23 mouse cellular contexts compared by ENCODE assay signal in genomic region chr13:70075353-70075752, GRCm38 (mm10).
DNase-seq lines count a peak whose midpoint lies in the region; ATAC-seq and TF ChIP-seq lines count a peak whose summit lies in the region.
"Had no signal": no experiment of that assay in that cellular context is flagged by ENCODE, and none has a peak within 500 bp of the region (broad histone marks: within the 10 kb centered on the region; RNA-seq: fewer than 3 reads in every experiment).

No protein-coding gene starts in this region.

- H3K9ac ChIP-seq in hindbrain, postnatal 0 days (replicated peaks; ENCODE audit: low read length) = no peak overlapping the region
- H3K9ac ChIP-seq in hindbrain, embryonic 11.5 days (ENCODE audit: low read depth, low read length) = no peak overlapping the region
- H3K9ac ChIP-seq in midbrain, postnatal 0 days (replicated peaks; ENCODE audit: low read length, poor library complexity, severe bottlenecking) = no peak overlapping the region
- no peak overlapping the region for H3K9ac ChIP-seq in midbrain, embryonic 15.5 days
- H3K9ac ChIP-seq: embryonic facial prominence, embryonic 12.5 days; embryonic facial prominence, embryonic 15.5 days had no signal

- H3K27me3 ChIP-seq in heart, embryonic 10.5 days (ENCODE audit: insufficient read depth, poor library complexity, severe bottlenecking) = no peaks in the 10 kb centered on the region
- H3K27me3 ChIP-seq in hindbrain, postnatal 0 days (ENCODE audit: insufficient read depth, low read length) = no peaks in the 10 kb centered on the region
- no peaks in the 10 kb centered on the region for H3K27me3 ChIP-seq in hindbrain, embryonic 11.5 days (ENCODE audit: control insufficient read depth, insufficient read depth, low read length)
- no peaks in the 10 kb centered on the region for H3K27me3 ChIP-seq in midbrain, postnatal 0 days (ENCODE audit: insufficient read depth, low read length)
- no peaks in the 10 kb centered on the region for H3K27me3 ChIP-seq in midbrain, embryonic 15.5 days (replicated peaks)
- H3K27me3 ChIP-seq: CH12.LX; embryonic facial prominence, embryonic 12.5 days; embryonic facial prominence, embryonic 15.5 days; Patski had no signal

- no peak overlapping the region for H3K4me2 ChIP-seq in hindbrain, postnatal 0 days (ENCODE audit: low read depth, low read length)
- H3K4me2 ChIP-seq in hindbrain, embryonic 11.5 days (replicated peaks; ENCODE audit: low read depth, low read length) = no peak overlapping the region
- H3K4me2 ChIP-seq in midbrain, postnatal 0 days (ENCODE audit: low read depth, low read length, poor library complexity, severe bottlenecking) = no peak overlapping the region
- no peak overlapping the region for H3K4me2 ChIP-seq in midbrain, embryonic 15.5 days
- H3K4me2 ChIP-seq: embryonic facial prominence, embryonic 12.5 days; embryonic facial prominence, embryonic 15.5 days; heart, embryonic 11.5 days had no signal

- no peaks in the 10 kb centered on the region for H3K4me1 ChIP-seq in heart, embryonic 10.5 days
- H3K4me1 ChIP-seq in hindbrain, postnatal 0 days (ENCODE audit: insufficient read depth, low read length) = no peaks in the 10 kb centered on the region
- H3K4me1 ChIP-seq in hindbrain, embryonic 11.5 days (replicated peaks; ENCODE audit: control insufficient read depth, insufficient read depth, low read length) = no peaks in the 10 kb centered on the region
- H3K4me1 ChIP-seq in midbrain, postnatal 0 days (ENCODE audit: insufficient read depth, low read length) = no peaks in the 10 kb centered on the region
- no peaks in the 10 kb centered on the region for H3K4me1 ChIP-seq in midbrain, embryonic 15.5 days
- H3K4me1 ChIP-seq: embryonic facial prominence, embryonic 15.5 days had no signal

- H3K27ac ChIP-seq in heart, embryonic 10.5 days = no peak overlapping the region
- H3K27ac ChIP-seq in hindbrain, postnatal 0 days = no peak overlapping the region
- H3K27ac ChIP-seq in hindbrain, embryonic 11.5 days (ENCODE audit: low read depth, low read length) = no peak overlapping the region
- no peak overlapping the region for H3K27ac ChIP-seq in midbrain, postnatal 0 days (ENCODE audit: low read depth, low read length)
- no peak overlapping the region for H3K27ac ChIP-seq in midbrain, embryonic 15.5 days
- H3K27ac ChIP-seq: embryonic facial prominence, embryonic 12.5 days; embryonic facial prominence, embryonic 15.5 days; heart, adult 2 months had no signal

- 76% methylated on average over 4 of the region's 4 CpGs for WGBS in heart, embryonic 10.5 days
- WGBS in hindbrain, postnatal 0 days = 58% methylated on average over 4 of the region's 4 CpGs
- whole genome bisulfite sequencing in hindbrain, embryonic 11.5 days = 71% methylated on average over 4 of the region's 4 CpGs
- 67% methylated on average over 4 of the region's 4 CpGs for WGBS in midbrain, postnatal 0 days
- WGBS in midbrain, embryonic 15.5 days = 71% methylated on average over 4 of the region's 4 CpGs

- no peak for TF ChIP-seq CTCF in hindbrain, postnatal 0 days (IDR thresholded peaks at IDR 0.05; ENCODE audit: low read depth)
- no peak for TF ChIP-seq CTCF in midbrain, postnatal 0 days (IDR thresholded peaks at IDR 0.05)

- H3K9me3 ChIP-seq in heart, embryonic 10.5 days = no peaks in the 10 kb centered on the region
- no peaks in the 10 kb centered on the region for H3K9me3 ChIP-seq in hindbrain, postnatal 0 days (ENCODE audit: low read length)
- no peaks in the 10 kb centered on the region for H3K9me3 ChIP-seq in hindbrain, embryonic 11.5 days (ENCODE audit: control insufficient read depth, low read length)
- no peaks in the 10 kb centered on the region for H3K9me3 ChIP-seq in midbrain, postnatal 0 days (ENCODE audit: low read length)
- H3K9me3 ChIP-seq in midbrain, embryonic 15.5 days = no peaks in the 10 kb centered on the region
- H3K9me3 ChIP-seq: embryonic facial prominence, embryonic 12.5 days; embryonic facial prominence, embryonic 15.5 days had no signal

- H3K4me3 ChIP-seq in heart, embryonic 10.5 days = no peak overlapping the region
- no peak overlapping the region for H3K4me3 ChIP-seq in hindbrain, postnatal 0 days (ENCODE audit: low read length)
- no peak overlapping the region for H3K4me3 ChIP-seq in hindbrain, embryonic 11.5 days (ENCODE audit: low read depth, low read length)
- no peak overlapping the region for H3K4me3 ChIP-seq in midbrain, postnatal 0 days (ENCODE audit: low read depth, low read length)
- no peak overlapping the region for H3K4me3 ChIP-seq in midbrain, embryonic 15.5 days
- H3K4me3 ChIP-seq: embryonic facial prominence, embryonic 12.5 days; embryonic facial prominence, embryonic 15.5 days; heart, adult 2 months had no signal

- DNase-seq in cerebellum, postnatal 14 days = peak; percentile 10 to 17
- no peak for DNase-seq in cerebellum, adult 11-12 months
- peak; percentile 45 for DNase-seq in heart, adult 11 months
- DNase-seq in heart, embryonic 10.5 days (ENCODE audit: low spot score) = no peak
- peak; percentile 35 for DNase-seq in hindbrain, postnatal 0 days (ENCODE audit: low spot score)
- no peak for DNase-seq in hindbrain, embryonic 11.5 days (ENCODE audit: low spot score)
- DNase-seq in midbrain, postnatal 0 days (ENCODE audit: low spot score) = peak; percentile 31
- DNase-seq: adrenal gland, postnatal 10 days; adrenal gland, postnatal 36 days; B cell, adult 2 months; cerebellum, adult 2 months; cerebellum, adult 9-11 months; gastrocnemius, postnatal 25 days; heart, adult 2 months; kidney, adult 2 months had no signal

- H3K36me3 ChIP-seq in heart, embryonic 10.5 days = no peaks in the 10 kb centered on the region
- H3K36me3 ChIP-seq in hindbrain, postnatal 0 days (ENCODE audit: insufficient read depth, low read length) = no peaks in the 10 kb centered on the region
- no peaks in the 10 kb centered on the region for H3K36me3 ChIP-seq in hindbrain, embryonic 11.5 days (ENCODE audit: control insufficient read depth, insufficient read depth, low read length)
- H3K36me3 ChIP-seq in midbrain, postnatal 0 days (ENCODE audit: insufficient read depth, low read length) = no peaks in the 10 kb centered on the region
- no peaks in the 10 kb centered on the region for H3K36me3 ChIP-seq in midbrain, embryonic 15.5 days (replicated peaks)
- H3K36me3 ChIP-seq: embryonic facial prominence, embryonic 12.5 days; embryonic facial prominence, embryonic 15.5 days; G1E had no signal

- ATAC-seq in hindbrain, postnatal 0 days = no peak
- ATAC-seq in hindbrain, embryonic 11.5 days (ENCODE audit: low FRiP score) = no peak
- no peak for ATAC-seq in midbrain, postnatal 0 days (ENCODE audit: low FRiP score)
- ATAC-seq in midbrain, embryonic 15.5 days (replicated peaks) = no peak
- ATAC-seq: intestine, postnatal 0 days; Patski had no signal

Comparison
In these comparisons a context has a peak if more than half of its experiments do, and no peak if none do; other contexts are left out.
1. DNase-seq: peak in cerebellum, postnatal 14 days (2 of 2), heart, adult 11 months (single experiment), hindbrain, postnatal 0 days (single experiment) and midbrain, postnatal 0 days (single experiment); none in cerebellum, adult 11-12 months (single experiment), heart, embryonic 10.5 days (single experiment) and hindbrain, embryonic 11.5 days (single experiment).